Comparison of ENCODE assay signal across 13 mouse cellular contexts in genomic region chr6:90718477-90718876, GRCm38 (mm10).
DNase-seq lines count a peak whose midpoint lies in the region; ATAC-seq and TF ChIP-seq lines count a peak whose summit lies in the region.
"Had no signal": no experiment of that assay in that cellular context is flagged by ENCODE, and none has a peak within 500 bp of the region (broad histone marks: within the 10 kb centered on the region; RNA-seq: fewer than 3 reads in every experiment).

No protein-coding gene starts in this region.

- TF ChIP-seq POLR2A in cerebellum, adult 2 months (IDR thresholded peaks at IDR 0.05; ENCODE audit: borderline replicate concordance, insufficient read depth, low read length): no peak

- H3K9me3 ChIP-seq in lung, embryonic 16.5 days (ENCODE audit: control insufficient read depth, low read length): no peaks in the 10 kb centered on the region
- no peaks in the 10 kb centered on the region for H3K9me3 ChIP-seq in liver, embryonic 12.5 days (replicated peaks)
- H3K9me3 ChIP-seq: midbrain, embryonic 12.5 days had no signal

- no peak overlapping the region for H3K4me2 ChIP-seq in lung, embryonic 16.5 days (ENCODE audit: low read depth, low read length)
- no peak overlapping the region for H3K4me2 ChIP-seq in liver, embryonic 12.5 days
- H3K4me2 ChIP-seq: midbrain, embryonic 12.5 days had no signal

- H3K4me1 ChIP-seq in cerebellum, adult 2 months (ENCODE audit: control insufficient read depth, insufficient read depth, low read length): peaks cover 39% of the 10 kb centered on the region
- H3K4me1 ChIP-seq in lung, embryonic 16.5 days (replicated peaks; ENCODE audit: control insufficient read depth, insufficient read depth, low read length): peaks cover 59% of the 10 kb centered on the region
- peaks cover 47% of the 10 kb centered on the region for H3K4me1 ChIP-seq in liver, embryonic 12.5 days

- H3K27ac ChIP-seq in cerebellum, adult 2 months (ENCODE audit: insufficient read depth, low read length): no peak overlapping the region
- H3K27ac ChIP-seq in lung, embryonic 16.5 days (ENCODE audit: low read length): peak overlapping the region; percentile 48
- no peak overlapping the region for H3K27ac ChIP-seq in liver, embryonic 12.5 days
- H3K27ac ChIP-seq: liver, embryonic 14.5 days; midbrain, embryonic 12.5 days had no signal

- no peak for ATAC-seq in lung, embryonic 16.5 days (ENCODE audit: low read depth)
- no peak for ATAC-seq in liver, embryonic 12.5 days
- ATAC-seq: hindbrain, embryonic 16.5 days had no signal

- TF ChIP-seq CTCF in cerebellum, adult 2 months (IDR thresholded peaks at IDR 0.05; ENCODE audit: borderline replicate concordance, insufficient read depth, low read depth, low read length): no peak

- no peak overlapping the region for H3K4me3 ChIP-seq in cerebellum, adult 2 months (replicated peaks; ENCODE audit: insufficient read depth, low read depth, low read length)
- H3K4me3 ChIP-seq in lung, embryonic 16.5 days (ENCODE audit: low read length): no peak overlapping the region
- H3K4me3 ChIP-seq in liver, embryonic 12.5 days: no peak overlapping the region
- H3K4me3 ChIP-seq: midbrain, embryonic 12.5 days had no signal

- 48% methylated on average over 3 of the region's 3 CpGs for WGBS in cerebellum, adult 2 months
- WGBS in lung, embryonic 16.5 days: 46% methylated on average over 3 of the region's 3 CpGs
- 76% methylated on average over 3 of the region's 3 CpGs for WGBS in liver, embryonic 12.5 days (ENCODE audit: insufficient replicate concordance)

- DNase-seq in cerebellum, postnatal 10 days: peak; percentile 74 to 85
- no peak for DNase-seq in cerebellum, adult 2 months
- peak; percentile 41 for DNase-seq in heart, postnatal 4 days
- no peak for DNase-seq in heart, postnatal 14 days
- DNase-seq in lung, postnatal 25 days (ENCODE audit: low spot score): no peak
- peak; percentile 92 for DNase-seq in adipocyte (ENCODE audit: low spot score)
- DNase-seq: cerebellum, adult 9-10 months; gastrocnemius, postnatal 25 days had no signal

- no peaks in the 10 kb centered on the region for H3K27me3 ChIP-seq in cerebellum, adult 2 months (ENCODE audit: control insufficient read depth, insufficient read depth, low read length)
- no peaks in the 10 kb centered on the region for H3K27me3 ChIP-seq in lung, embryonic 16.5 days (ENCODE audit: control insufficient read depth, insufficient read depth, low read depth, low read length)
- H3K27me3 ChIP-seq in liver, embryonic 12.5 days (replicated peaks): no peaks in the 10 kb centered on the region
- H3K27me3 ChIP-seq: midbrain, embryonic 12.5 days had no signal

- intact Hi-C loops in heart, postnatal 14 days (cut with DNase I): no loop called here

- H3K36me3 ChIP-seq in lung, embryonic 16.5 days (ENCODE audit: control insufficient read depth, insufficient read depth, low read length): no peaks in the 10 kb centered on the region
- 0 out of 2 replicates have a peak, but pooled peaks cover 7% of the 10 kb centered on the region for H3K36me3 ChIP-seq in liver, embryonic 12.5 days
- H3K36me3 ChIP-seq: midbrain, embryonic 12.5 days had no signal

- H3K9ac ChIP-seq in lung, embryonic 16.5 days (ENCODE audit: low read length): no peak overlapping the region
- H3K9ac ChIP-seq in liver, embryonic 12.5 days: no peak overlapping the region
- H3K9ac ChIP-seq: liver, embryonic 14.5 days; midbrain, embryonic 12.5 days had no signal

Comparison
In these comparisons a context has a peak if more than half of its experiments do, and no peak if none do; other contexts are left out.
1. DNase-seq: peak in cerebellum, postnatal 10 days (2 of 2), heart, postnatal 4 days (single experiment) and adipocyte (single experiment); none in cerebellum, adult 2 months (0 of 2), heart, postnatal 14 days (0 of 2) and lung, postnatal 25 days (single experiment).